Mouse (Mus musculus) forebrain, embryonic 16.5 days (tissue): Measurements from ENCODE around the gene Zfp185. TPM values are rescaled to one million over a fixed set of nuclear protein-coding genes. Genes with fewer than 3 reads are reported as not detected.
A peak's percentile ranks its signal among the peaks of the same experiment; 100 is the strongest.

Experiments used
- ATAC-seq: fragments of 200-750 bp; cut with Nextera tagmentation; 2 replicates; pipeline ENCODE4 v1.8.0; 2017; ENCODE audit warnings: mild to moderate bottlenecking, moderate library complexity
- H3K27ac ChIP-seq: fragments of 300-500 bp; sonication (generic); 2 replicates; pipeline ENCODE4 v1.5.1; 2014; ENCODE audit warnings: low read length, control low read depth
- H3K27me3 ChIP-seq: fragments of 300-500 bp; sonication (generic); replicated peaks from 2 replicates; pipeline ENCODE4 v1.6.1; 2014; ENCODE audit warnings: low read length; ENCODE audit not compliant: control insufficient read depth, insufficient read depth
- H3K36me3 ChIP-seq: fragments of 300-500 bp; sonication (generic); 2 replicates; pipeline ENCODE4 v1.6.1; 2014; ENCODE audit not compliant: control insufficient read depth, insufficient read depth
- H3K4me1 ChIP-seq: fragments of 300-500 bp; sonication (generic); replicated peaks from 2 replicates; pipeline ENCODE4 v1.6.1; 2014; ENCODE audit warnings: low read length; ENCODE audit not compliant: control insufficient read depth, insufficient read depth
- H3K4me2 ChIP-seq: fragments of 300-500 bp; sonication (generic); 2 replicates; pipeline ENCODE4 v1.6.1; 2014; ENCODE audit warnings: mild to moderate bottlenecking, low read length, control low read depth
- H3K4me3 ChIP-seq: fragments of 300-500 bp; sonication (generic); replicated peaks from 2 replicates; pipeline ENCODE4 v1.5.1; 2014; ENCODE audit warnings: mild to moderate bottlenecking, low read length, control low read depth
- H3K9ac ChIP-seq: fragments of 300-500 bp; sonication (generic); replicated peaks from 2 replicates; pipeline ENCODE4 v1.6.1; 2014; ENCODE audit warnings: low read depth, low read length, control low read depth
- H3K9me3 ChIP-seq: fragments of 300-500 bp; sonication (generic); 2 replicates; pipeline ENCODE4 v1.6.1; 2016; ENCODE audit warnings: low read length; ENCODE audit not compliant: control insufficient read depth
- WGBS: fragments of 180-500 bp; shearing (Covaris S2); extraction: QIAGEN DNeasy Blood & Tissue Kit; methylation state at CpG from one replicate; pipeline ENCODE4 v1.1.7; 2014; 5-methylcytosine and 5-hydroxymethylcytosine counted together
- polyA plus RNA-seq: library from polyadenylated mRNA; unstranded; fragments of >200 nt; fragmentation: Nextera tagmentation; extraction: Ambion mirVana; gene quantifications from 2 replicates; pipeline ENCODE4 v1.2.1, GENCODE M21; 2015

The Zfp185 gene
- polyA plus RNA-seq, 1 experiment from 2014 or later = 0.96 TPM

DNA sequence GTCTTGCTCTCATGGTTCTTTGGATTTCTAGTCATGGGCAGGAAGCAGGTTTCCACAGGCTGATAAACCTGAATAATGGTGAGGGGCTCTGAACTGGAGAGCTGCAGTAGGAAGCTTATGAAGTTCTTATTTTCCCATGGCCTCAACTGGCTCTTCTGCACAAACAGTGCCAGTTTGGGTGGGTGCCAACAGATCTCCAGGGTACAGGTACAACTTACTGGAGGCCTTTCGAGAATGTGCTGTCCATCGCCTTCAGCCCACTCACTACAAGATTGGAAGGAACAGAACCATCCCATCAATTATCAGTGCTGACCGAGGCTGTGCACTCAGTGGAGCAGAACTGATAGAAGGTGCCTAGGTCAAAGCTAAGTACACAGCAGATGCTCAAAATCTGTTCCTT is 1.3 kb downstream of the Zfp185 start:
- Histone ChIP-seq H3K9ac (no peak overlapping the region), H3K36me3 (no peaks in the 10 kb centered on the region), H3K27ac (no peak overlapping the region), H3K9me3 (no peaks in the 10 kb centered on the region), H3K4me1 (peaks cover 4% of the 10 kb centered on the region; the same call in 1 of the 2 replicates), H3K4me2 (no peak overlapping the region), H3K27me3 (no peaks in the 10 kb centered on the region), H3K4me3 (no peak overlapping the region)
- no peak for ATAC-seq
- WGBS = 94% methylated on average over 3 of the region's 3 CpGs

DNA sequence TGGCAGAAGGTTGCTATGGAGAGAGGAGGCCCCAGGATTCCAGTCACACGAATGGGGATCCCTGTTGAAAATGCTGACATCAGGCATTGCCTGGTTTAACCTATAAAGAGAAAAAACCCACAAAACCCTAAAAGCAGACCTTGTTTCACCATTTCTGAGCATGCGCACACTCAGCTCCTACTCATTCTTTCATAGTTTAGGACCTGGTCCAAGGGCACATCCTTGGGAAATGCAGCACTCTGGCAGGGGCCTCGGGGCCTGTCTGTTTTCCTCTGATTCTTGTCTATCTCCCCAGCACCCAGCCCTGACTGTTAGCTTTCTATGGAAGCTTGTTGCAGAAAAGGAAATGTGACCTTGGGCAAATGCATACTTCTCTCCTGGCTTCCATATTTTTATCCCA is 3.4 kb downstream of the Zfp185 start:
- Histone ChIP-seq H3K9me3 (no peaks in the 10 kb centered on the region), H3K4me3 (no peak overlapping the region), H3K9ac (no peak overlapping the region), H3K27me3 (no peaks in the 10 kb centered on the region), H3K36me3 (no peaks in the 10 kb centered on the region), H3K27ac (no peak overlapping the region), H3K4me2 (no peak overlapping the region), H3K4me1 (peaks cover 4% of the 10 kb centered on the region; the same call in 1 of the 2 replicates)
- WGBS = 70% methylated on average over 3 of the region's 3 CpGs
- ATAC-seq = no peak

DNA sequence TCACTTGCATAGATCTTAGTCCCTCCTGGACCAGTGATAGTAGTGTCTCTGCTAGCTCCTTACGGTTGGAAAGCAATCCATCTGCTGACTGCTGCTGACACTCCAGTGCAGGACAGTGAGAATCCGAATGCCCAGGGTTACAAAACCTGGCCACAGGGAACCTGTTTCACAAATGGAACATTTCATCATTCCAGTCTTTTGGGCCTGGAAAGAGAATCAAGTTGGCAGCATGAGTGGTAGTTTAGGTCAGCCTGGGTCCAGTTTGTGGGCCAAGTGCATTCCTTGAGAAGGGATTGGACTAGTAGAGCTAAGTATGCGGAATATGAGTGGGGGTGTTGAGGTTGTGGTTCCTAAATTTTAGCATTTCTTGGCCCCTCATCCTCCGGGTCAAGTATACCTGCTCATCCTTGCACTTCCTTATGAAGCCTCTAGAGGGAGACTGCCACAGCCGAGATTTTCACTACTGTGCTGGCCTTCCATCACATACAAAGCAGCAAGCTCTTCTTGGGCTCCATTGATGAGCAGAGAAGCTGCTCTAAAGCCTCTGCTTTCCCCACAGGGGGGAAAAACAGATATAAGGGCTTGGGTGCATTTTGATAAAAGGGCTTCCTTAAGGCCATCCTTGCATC is 5.3 kb downstream of the Zfp185 start:
- WGBS = 51% methylated on average over 5 of the region's 5 CpGs
- no peak overlapping the region for H3K9ac ChIP-seq
- H3K27me3 ChIP-seq = no peaks in the 10 kb centered on the region
- no peaks in the 10 kb centered on the region for H3K9me3 ChIP-seq
- ATAC-seq = no peak
- H3K27ac ChIP-seq = no peak overlapping the region
- peaks cover 2% of the 10 kb centered on the region; the same call in 1 of the 2 replicates for H3K4me1 ChIP-seq
- no peak overlapping the region for H3K4me3 ChIP-seq
- H3K36me3 ChIP-seq = no peaks in the 10 kb centered on the region
- H3K4me2 ChIP-seq = no peak overlapping the region

DNA sequence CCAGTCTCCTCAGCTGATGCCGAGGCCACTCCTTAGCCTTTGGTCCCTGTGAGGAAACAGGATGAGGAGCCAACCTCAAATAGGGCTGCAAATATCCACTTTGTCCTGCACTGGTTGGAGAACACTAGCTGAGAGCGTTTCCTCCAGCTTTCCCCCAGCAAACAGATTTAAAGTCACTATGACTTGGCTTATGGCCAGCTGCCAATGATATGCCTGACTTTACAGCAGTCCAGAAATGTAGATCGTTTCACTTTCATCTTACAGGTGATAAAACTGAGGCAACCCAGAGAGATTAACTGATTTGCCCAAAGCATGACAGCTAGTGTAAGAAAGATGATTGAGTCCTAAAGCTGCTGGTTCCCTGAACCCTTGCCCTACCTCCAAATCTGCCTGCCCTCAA is 8.4 kb downstream of the Zfp185 start:
- Histone ChIP-seq H3K4me1 (no peaks in the 10 kb centered on the region), H3K9ac (no peak overlapping the region), H3K36me3 (no peaks in the 10 kb centered on the region), H3K27me3 (no peaks in the 10 kb centered on the region), H3K4me3 (no peak overlapping the region), H3K27ac (no peak overlapping the region), H3K9me3 (no peaks in the 10 kb centered on the region), H3K4me2 (no peak overlapping the region)
- ATAC-seq = no peak
- 73% methylated on average over 3 of the region's 3 CpGs for whole genome bisulfite sequencing

DNA sequence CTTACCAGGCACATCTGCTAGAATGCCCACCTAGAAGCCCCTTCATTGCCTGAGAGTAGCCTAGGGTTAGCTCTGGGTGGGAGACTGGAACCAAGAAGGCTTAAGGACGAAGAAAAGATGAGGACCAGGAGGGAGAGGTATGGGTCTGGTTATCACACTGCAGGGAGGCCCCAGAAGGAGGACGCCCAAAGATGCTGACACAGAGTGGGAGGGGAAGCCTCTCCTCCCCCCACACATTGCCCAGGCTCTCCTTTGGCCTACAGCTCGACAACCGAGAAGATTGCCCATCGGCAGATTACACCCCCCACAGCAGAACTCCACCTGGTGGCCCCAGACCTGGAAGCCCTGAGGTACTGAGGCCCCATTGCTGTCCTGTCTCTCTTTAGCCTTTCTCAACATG is 16.0 kb downstream of the Zfp185 start:
- Histone ChIP-seq H3K27ac (no peak overlapping the region), H3K4me1 (no peaks in the 10 kb centered on the region), H3K4me3 (no peak overlapping the region), H3K4me2 (no peak overlapping the region), H3K9ac (no peak overlapping the region), H3K36me3 (no peaks in the 10 kb centered on the region), H3K27me3 (no peaks in the 10 kb centered on the region), H3K9me3 (no peaks in the 10 kb centered on the region)
- WGBS = 77% methylated on average over 5 of the region's 5 CpGs
- ATAC-seq = no peak

DNA sequence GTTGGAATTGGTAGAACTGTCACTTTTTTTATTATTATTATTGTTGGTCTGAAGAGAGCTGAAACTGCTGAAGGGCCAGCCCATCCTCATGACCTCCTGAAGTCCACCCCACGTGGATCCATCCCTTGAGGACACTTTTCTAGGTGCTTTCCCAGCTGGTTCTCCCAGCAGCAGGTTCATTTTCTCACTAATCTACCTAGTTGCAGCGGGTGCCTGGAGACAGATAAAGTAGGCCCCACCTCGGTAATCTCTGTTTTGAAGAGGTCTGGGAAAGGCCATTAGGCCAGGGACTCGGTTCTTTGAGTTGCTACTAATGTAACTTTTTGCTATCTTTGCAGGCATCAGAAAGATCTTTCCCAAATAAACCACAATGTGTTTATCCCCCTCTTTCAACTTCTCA is 18.5 kb downstream of the Zfp185 start:
- no peak for ATAC-seq

DNA sequence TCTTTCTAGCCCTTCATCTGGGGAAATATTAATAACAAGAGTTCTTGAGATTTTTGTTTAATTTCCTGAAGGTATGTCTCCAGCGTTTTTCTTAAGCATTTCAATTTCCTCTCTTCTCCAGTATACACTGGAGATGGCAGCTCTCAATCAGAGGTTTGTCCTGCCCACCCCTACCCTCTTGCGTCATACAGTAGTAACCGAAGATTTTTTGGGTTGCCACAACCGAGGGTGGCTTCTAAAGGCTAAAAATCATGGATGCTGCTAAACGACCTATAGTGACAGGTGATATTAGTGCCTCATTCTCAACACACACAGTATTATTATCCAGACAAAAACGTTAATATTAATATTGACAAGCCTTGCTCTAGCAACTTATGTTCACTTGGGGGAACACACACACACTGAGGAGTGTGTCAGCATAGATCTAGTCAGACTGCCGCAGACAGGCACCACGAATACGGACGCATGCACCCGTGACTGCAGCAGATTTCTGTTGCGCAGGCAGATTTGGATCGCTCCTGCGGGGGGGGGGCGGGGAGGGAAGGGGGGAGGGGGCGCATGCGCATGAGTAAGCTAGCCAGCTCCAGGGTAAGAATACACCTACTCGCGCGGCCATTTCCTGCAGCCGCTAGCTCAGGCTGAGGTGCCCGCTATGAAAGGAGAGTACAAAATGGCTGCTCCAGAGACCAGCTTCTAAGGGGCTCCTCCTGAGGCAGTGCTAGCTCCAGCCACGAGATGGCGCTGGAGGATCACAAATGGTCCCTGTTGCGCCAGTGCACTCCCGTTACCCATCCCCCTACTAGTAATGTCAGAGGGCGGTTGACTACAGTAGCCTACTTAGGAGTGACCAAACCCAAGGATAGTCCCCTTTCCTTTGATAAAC is 20.7 kb downstream of the Zfp185 start:
- peak overlapping the region; percentile 50 for H3K9ac ChIP-seq
- no peaks in the 10 kb centered on the region for H3K4me1 ChIP-seq
- H3K36me3 ChIP-seq = no peaks in the 10 kb centered on the region
- peak overlapping the region; percentile 82 for H3K27ac ChIP-seq
- H3K27me3 ChIP-seq = no peaks in the 10 kb centered on the region
- H3K4me3 ChIP-seq = peak overlapping the region; percentile 41
- H3K4me2 ChIP-seq = peak overlapping the region; percentile 58
- peak; percentile 99 for ATAC-seq
- no peaks in the 10 kb centered on the region for H3K9me3 ChIP-seq
- WGBS = 16% methylated on average over 24 of the region's 27 CpGs

More for the DNA sequence above, 18.5 kb downstream of the Zfp185 start:
- Histone ChIP-seq H3K9me3 (no peaks in the 10 kb centered on the region), H3K36me3 (no peaks in the 10 kb centered on the region), H3K4me1 (no peaks in the 10 kb centered on the region), H3K27me3 (no peaks in the 10 kb centered on the region), H3K9ac (no peak overlapping the region), H3K4me2 (no peak overlapping the region), H3K4me3 (no peak overlapping the region), H3K27ac (no peak overlapping the region)
- 64% methylated on average over 4 of the region's 4 CpGs for WGBS

DNA sequence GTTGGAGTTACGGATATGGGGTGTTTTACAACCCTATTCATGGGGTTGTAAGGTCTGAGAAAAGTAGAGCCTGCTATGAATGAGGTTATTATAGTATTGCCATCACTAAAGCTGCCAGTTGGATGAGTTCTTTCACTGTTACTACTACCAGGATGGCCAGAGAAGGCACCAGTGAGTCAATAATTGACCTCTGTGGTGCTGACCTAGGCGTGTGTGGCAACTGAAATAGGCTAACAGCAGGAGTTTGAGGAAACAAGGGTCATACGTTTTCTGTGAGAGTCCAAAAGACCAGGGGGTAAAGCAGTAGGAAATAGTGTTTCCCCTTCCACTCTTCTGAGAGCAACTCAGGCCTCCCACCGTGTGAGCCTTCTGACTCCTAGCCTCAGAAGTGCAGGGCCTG is 25.7 kb downstream of the Zfp185 start:
- no peak overlapping the region for H3K27ac ChIP-seq
- no peaks in the 10 kb centered on the region for H3K4me1 ChIP-seq
- H3K4me3 ChIP-seq = no peak overlapping the region
- H3K4me2 ChIP-seq = no peak overlapping the region
- H3K9me3 ChIP-seq = no peaks in the 10 kb centered on the region
- 61% methylated on average over 4 of the region's 4 CpGs for WGBS
- no peak for ATAC-seq
- no peaks in the 10 kb centered on the region for H3K27me3 ChIP-seq
- H3K9ac ChIP-seq = no peak overlapping the region
- H3K36me3 ChIP-seq = no peaks in the 10 kb centered on the region

DNA sequence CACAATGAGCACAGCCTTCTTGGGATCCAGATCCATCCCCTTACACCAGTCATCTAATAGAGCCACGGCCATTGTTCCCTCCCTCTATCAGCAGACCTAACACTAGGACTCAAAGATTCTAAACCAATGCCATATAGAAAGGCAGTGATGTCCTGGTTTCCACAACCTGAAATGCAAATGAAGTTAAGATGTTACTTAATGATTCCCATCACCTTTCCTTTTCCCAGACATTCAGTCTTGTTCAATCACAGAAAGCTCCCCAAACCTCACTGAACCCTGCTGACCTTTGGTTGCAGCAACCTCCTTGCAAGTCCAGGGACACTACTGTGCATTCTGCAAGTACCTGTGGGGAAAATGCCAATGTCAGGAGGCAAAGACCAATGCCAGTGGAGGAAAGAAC is 49.9 kb downstream of the Zfp185 start, which contains the start of gene Pnma5:
TSS of gene Pnma5 (minus strand) at position 101 of the 400 bp plus-strand sequence.
- Histone ChIP-seq H3K9ac (no peak within 1 kb of the TSS), H3K27ac (no peak within 1 kb of the TSS), H3K4me3 (no peak within 1 kb of the TSS), H3K9me3 (no peaks in the 10 kb centered on the region), H3K27me3 (no peaks in the 10 kb centered on the region), H3K36me3 (no peaks in the 10 kb centered on the region), H3K4me2 (no peak within 1 kb of the TSS), H3K4me1 (no peaks in the 10 kb centered on the region)
- WGBS = 73% methylated on average over 1 of the region's 1 CpGs
- ATAC-seq = no peak
